Mouse (Mus musculus) c-Kit-positive CD71-negative TER-119-negative erythroid progenitor cells, embryonic 14.5 days (primary cell): Measurements from ENCODE around the gene Arhgef17.

ENCODE experiments used
- DNase-seq: peaks from one replicate; pipeline ENCODE4 v3.0.0-alpha.2; 2013; ENCODE audit warnings: low read depth

Gene Arhgef17

DNA sequence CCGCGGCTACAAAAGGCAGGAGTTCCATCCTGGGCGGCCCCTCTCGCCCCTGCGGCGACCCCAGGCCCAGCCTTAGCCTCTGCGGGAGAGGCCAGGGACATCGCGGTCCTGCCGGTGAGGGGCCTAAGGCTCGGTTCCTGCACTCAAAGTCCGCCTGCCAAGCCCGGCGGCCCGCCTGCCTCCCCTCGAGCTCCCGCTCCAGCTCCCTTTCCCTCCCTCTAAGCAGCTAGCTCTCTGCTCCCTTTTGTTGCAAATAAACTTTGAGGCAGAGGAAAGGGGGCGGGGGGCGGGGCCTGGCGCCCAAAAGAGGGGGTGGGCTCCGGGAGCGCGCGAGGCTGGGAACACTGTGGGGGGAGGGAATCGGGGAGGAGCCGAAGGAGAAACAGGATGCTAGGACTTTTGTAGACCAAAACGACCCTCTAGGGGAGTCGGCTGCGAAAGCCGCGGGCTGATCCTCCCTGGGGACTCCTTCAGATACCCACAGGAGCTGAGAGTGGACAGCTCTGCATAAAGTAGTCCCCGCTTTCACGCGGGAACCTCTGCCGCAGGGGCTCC, at the start of gene Arhgef17:
Arhgef17 (minus strand) TSS at position 182 of the 555 bp plus-strand sequence.
- DNase-seq = no peak

DNA sequence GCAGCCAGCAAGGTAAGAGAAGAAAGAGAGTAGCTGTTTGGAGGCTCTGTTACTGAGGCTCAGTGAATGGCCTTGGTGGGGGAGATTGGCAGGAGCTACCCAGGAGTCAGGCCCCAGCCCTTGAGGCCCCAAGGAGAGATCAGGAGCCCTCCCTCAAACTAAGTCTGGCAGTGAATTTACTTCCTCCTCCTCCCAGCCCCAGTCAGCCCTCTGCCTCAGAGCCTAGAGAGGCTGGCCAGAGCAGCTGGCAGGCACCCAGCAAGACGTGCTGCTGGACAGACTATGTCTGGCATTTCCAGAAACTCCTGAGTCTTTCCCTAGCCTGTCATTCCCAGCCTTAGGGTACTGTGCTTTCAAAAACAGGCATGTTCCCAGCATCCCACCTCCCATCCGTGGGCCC, 47.3 kb upstream of the Arhgef17 start:
- DNase-seq = no peak

DNA sequence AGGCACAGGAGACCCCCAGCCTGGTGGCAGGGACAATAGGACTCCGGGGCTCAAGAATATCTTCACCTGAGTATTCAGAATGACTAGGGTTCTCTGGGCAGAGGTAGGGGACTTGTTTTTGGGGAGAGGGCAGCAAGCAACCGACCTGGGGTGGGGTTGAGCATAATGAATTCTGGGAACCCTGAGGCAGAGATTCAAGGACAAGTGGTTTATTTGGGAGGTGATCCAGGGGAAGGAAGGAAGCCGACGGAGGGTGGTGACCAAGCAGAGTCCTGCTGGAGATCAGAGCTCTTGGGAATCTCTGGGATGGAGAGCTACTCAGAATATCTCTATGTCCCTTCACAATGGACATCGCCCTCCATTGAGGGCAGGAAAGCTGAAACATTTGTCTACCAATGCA, 46.3 kb upstream of the Arhgef17 start:
- no peak for DNase-seq

DNA sequence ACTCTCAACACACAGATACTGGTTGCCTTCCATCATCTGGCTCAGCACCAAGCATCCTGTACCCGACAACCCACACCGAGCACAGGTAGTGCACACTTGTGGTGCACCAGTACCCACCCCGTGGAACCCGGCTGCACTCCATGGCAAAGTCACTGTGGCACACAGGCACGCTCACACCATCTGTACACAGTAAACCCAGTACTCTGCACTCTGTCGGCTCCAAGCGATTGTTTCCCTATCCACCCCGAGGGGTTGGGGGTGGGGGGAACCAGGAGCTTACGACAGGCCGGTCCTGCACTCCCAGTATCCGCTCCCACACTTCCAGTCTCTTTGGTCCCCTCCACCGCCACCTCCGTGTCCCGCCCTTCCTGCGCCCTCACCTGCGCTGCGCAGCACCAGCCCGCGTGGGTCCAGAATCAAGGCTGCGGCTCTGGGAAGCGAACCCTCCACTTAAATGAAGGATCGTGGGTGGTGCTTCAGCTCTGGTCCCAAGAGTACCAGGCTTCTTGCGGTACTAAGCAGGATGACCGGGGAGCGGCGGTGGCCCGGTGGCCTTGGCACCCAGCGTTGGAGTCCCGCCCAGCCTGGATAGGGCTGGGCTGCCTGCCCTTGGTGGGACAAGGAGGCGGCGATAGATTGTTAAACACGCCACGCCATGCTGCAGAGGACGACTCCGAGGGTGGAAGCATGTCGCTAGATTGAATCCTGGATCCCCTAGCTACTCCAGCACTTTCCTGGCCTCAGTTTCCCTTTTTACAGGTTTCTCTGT, 42.4 kb upstream of the Arhgef17 start, which contains the start of gene P2ry6:
P2ry6 (minus strand) TSS at position 515 of the 769 bp plus-strand sequence.
- no peak for DNase-seq

DNA sequence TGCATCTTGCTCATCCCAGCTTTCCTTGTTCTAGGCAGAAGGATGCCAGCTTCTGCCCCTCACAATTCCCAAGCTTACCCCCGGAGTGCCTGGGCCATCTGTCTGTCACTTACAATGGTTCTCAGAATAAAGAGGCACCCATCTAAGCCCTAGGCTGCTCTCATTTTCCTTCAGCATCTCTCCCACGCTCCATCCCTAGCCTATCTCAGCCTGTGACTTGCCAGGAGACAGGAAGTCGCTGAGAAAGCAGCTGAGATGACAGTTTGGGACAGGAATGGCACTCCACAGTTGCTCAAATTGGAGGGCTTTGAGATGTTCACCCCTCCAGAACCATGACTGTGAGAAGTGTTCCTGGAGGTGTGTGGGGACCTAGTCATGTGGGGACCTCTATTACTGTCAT, 41.0 kb upstream of the Arhgef17 start:
- no peak for DNase-seq

DNA sequence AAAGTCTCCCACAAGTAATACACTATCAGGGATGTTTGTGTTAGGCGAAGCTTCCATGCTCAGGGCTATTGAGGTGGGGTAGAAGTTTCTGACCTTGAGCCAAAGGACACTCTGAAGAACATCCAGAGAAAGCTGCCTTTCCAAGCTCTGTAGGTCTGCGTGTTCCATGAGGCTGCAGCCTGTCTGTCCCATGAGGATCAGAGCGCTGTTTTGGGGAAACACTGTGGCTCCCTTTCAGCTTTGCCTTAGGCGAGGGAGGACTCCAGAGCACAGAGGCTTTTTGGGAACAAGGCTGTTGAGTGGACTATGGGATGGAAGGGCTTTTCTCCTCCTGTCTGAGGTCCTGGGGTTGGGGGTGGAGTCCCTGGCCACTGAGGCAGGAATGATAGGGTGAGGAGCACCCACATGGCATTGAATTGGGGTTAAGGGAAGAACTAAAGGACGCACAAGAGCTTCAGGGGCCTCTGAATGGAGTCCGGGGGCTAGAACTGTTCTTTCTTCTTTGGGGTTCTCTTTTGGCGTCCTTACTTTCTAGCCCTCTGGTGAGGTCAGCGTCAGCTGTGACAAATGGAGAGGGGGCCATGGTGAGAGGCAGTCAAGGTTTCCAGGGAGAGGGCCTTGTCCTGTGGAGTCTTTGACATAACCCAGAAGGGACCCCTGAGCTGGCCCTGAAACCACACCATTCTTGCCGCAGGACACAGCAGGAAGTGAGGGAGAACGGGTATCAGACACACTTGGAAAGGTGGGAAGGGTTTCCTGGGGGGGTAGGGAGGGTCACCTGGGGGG, 37.2 kb upstream of the Arhgef17 start:
- DNase-seq = no peak

DNA sequence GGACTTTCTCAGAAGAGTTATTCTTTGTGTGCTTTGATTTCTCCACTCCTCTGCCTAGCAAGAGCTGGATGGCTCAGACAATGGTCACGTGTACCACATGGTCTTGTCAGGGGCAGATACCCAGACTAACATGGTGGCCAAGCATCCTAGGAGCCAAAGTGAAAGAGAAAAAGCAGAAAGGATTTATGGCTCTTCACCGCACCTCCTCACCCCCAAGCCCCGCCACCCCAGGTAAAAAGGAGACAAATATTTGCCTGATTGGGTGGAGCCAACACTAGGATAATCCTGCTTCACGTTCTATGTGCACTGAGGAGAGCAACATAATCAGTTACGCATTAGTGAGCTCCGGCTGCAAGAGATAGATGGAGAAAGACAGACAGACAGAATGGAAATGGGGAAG, 36.5 kb upstream of the Arhgef17 start:
- DNase-seq = no peak

DNA sequence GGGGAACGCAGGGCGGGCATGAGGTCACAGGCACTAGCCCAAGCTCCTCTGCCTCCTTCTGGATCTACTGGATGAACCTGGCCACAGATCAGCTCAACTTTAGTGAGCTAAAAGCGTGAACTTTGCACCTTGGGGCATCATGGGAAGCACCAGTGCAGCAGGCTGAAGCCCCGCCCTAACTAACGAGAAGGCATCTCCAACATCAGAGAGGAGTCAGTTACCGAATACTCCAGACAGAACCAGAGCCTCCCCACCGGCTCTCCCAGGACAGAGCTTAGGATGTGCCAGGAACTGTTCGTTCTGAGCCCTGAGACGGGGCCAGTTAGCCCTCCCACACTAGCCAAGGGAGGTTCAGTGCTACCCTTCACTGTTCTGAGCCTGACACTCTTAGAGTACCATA, 35.9 kb upstream of the Arhgef17 start:
- DNase-seq = no peak

DNA sequence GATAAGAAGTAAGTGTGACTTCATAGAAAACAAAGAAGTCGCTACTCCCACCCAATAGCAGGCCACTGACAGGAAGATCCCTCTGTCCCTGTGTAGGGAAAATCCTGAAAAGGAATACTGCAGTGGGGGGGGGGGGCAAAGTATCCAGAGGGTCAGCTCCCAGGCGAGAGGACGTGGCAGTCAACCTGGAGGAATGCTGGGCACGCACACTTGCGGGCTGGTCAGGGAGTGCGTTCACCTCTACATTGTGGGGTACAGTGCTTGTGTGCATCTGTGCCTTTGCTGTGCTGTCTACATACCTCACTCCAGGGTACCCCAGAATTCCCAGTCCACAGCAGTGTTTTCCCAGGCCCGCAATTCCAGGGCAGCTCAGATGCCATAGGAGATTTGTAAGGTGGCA, 34.1 kb upstream of the Arhgef17 start:
- DNase-seq = no peak

DNA sequence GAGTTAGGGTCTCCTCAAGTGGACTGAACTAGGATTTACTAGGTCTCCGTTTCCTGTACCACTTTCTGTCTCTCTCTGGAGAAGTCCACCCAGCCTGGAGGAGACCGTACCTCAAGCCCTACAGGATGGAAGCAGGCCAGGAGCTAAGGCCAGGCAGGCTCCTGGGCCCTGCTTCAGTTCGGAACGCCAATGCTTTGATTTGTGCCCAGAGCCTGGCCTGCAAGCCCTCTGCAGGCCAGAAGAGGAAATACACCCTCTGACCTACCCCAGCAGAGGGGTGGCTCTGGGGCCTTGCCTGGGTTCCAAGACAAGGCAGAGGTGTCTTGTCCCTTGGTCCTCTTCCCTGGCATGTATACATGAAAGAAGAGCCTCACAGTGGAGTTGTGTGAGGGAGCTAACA, 33.2 kb upstream of the Arhgef17 start:
- DNase-seq = no peak

DNA sequence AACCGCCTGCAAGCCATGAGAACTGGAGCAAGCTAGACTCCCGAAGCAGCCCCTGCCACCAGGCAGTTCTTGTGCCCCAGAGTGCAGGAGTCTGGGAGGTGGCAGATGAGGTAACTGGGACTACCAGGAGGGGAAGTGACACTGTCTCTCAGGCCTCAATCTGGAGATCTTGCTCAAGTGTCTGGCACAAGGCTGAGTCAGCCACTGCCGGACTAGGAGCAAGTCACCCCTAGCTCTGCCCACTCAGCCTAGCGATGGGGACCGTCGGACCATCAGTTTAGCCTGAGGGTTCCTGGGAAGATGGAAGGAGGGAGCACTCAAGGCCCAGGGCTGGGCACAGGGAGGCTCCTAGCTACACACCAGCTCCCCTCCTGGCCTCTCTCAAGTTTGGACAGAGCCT, 32.3 kb upstream of the Arhgef17 start:
- DNase-seq = no peak

DNA sequence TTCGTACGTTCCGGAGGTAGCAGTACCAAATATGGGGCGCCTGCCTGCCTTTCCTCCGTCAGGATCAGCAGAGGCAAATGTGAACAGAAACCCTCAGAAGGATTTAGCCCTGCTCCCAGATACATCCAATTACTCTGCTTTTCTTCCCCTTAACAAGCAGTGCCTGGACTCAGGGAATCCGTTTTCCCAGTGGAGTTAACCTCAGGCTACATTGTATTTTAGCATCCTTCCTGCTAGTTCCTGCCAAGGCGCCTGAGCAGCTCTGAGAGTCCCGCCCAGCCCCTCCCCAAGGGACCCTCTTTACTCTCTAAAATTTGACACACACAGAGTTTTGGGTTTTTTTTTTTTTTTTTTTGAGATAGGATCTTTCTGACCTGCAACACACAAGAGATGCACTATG, 31.5 kb upstream of the Arhgef17 start:
- no peak for DNase-seq

DNA sequence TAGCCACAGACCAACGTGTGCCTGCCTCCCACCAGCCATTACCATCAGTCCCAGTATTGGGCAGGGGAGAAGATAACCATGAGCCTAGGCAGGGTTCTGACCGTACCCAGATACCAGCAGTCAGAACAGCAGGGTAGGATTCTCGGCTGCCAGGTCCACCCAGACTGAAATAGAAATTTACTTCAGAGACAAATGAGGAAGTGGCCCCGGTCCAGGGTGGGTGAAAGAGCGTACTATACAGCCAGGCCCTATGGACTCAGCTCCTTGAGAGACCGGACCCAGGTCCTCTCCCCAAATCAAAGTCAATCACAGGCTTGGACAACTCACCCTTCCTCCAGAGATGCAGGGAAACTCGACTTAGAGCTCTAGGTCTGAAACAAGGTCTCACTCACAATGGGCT, 29.2 kb upstream of the Arhgef17 start:
- DNase-seq = no peak

DNA sequence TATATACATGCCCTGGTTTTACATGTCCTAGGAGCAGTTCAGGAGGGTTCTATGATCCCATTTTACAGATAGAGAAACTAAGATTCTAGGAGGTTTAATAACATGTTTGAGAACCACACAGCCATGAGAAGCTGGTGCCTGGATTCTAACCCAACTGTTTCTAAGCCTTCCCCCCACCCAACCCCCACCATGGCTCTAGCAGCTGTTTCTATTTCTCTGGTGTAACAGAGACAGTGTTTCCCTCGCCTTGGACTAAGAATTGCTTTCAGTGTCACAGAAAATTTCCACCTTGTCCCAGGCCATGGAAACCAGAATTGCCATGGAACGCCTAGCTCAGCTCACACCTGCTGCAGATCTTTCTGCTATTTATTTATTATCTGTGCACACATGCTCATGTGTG, 28.6 kb upstream of the Arhgef17 start:
- no peak for DNase-seq

DNA sequence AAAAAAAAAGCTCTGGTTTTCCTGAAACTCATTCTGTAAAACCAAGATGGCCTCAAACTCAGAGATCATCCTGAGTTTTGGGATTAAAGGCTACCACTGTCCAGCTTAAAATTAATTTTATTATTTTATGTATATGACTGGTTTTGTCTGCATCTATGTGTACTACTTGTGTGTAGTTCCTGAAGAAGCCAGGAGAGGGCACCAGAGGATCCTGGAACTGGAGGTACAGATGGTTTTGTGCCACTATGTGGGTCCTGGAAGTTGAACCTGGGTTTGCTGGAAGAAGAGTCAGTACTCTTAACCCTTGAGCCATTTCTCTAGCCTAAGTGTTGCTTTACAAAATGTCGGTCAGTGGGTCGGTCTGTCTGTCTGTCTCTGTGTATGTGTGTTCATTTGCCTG, 26.5 kb upstream of the Arhgef17 start:
- DNase-seq = peak; percentile 47

DNA sequence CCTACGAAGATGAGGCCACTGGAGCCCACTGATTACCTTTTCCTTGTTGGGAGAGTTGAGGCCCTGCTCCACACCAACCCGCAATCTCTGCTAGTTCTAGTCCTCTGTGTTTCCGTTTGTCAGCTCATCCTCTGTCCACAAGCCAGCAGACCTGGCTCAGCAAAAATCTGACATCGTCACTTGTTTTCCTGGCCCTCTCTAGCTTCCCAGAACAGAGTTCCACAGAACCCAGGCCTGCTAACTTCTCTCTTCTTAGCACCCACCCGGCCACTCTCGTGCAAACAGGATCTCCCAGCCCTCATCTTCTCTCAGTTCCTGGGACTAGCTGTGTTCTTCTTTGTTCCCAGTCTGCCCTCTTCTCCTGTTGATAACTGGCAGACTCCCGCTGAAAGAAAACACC, 20.8 kb upstream of the Arhgef17 start:
- no peak for DNase-seq

DNA sequence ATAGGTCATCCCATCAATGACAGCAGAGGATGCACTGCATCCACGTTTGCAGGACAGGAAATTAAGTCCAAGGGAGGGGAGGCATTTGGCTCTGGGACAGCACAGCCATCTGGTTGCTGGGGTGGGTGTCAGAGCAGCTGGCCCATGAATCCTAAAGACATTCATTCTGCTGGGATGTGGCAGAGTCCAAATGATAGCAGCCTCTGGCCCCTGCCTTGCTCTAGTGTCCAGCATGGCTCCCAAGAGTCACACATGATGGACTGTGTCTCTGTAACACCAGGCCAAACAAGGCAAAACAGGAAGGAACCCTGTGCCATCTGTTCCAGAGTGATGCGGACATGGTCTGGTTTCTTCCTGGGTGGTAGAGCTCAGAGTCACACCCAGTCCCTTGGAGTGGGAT, 20.0 kb upstream of the Arhgef17 start:
- no peak for DNase-seq

DNA sequence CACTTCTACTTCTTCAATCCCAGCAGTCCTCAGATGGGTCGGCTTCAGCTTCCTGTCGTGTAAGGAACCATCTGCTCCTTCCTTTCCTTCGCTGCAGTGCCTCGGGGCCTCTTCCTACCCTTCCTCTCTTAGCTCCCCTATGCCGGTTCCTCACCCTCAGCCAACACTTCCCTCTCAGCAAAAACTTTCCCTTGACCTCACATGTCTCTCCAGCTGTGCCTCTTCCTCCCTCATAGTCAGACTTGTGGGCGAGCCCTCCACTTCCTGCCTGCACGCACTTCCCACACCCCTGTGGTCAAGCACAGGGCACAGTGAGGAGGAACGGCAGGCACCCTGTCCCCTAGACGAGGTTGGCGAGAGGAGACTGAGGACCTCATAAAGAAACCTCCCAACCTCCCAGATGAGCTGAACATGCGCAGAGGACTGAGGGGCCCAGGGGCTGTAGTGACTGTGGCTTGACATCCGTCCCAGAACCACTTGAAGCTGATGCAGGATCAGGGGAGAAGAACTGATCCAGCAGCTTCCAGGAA, 18.6 kb upstream of the Arhgef17 start:
- peak; percentile 52 for DNase-seq

DNA sequence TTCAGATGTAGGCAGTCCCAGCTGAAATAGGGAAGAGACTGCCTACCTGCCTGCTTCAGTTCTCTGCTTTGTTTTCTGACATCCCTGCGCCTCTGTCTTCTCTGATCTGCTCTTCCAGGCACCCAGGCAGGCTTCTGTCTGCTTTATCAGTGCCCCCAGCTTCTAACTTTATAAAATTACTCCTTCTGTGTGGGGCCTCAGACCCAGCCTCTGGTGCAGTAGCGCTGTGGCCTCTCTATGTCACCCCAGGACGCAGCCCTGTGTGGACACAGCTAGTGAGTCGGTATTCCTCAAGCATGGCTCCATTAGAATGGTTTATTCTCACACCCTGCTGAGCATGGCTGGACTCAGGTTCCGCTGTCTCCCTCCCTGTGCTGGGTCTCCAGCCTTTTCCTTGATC, 18.1 kb upstream of the Arhgef17 start:
- DNase-seq = no peak

DNA sequence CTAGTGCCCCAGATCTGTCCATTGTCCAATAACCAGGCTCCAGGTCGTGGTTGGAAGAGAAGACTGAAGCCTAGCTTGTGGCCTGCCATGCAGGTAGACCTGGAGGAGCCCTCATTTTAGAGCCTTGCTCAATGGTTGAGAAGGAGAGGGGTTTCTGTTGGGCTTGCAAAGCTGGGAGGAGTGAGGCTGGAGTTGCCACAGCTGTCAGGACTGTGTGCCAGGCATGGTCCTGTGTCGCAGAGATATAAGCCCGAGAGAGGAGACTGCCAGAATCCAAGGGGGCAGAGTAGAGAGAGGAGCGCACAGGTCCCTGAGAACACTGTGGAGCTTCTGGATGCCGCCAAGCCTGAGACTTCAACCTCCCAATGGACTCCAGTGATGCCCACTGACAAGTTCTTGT, 12.8 kb upstream of the Arhgef17 start:
- no peak for DNase-seq

DNA sequence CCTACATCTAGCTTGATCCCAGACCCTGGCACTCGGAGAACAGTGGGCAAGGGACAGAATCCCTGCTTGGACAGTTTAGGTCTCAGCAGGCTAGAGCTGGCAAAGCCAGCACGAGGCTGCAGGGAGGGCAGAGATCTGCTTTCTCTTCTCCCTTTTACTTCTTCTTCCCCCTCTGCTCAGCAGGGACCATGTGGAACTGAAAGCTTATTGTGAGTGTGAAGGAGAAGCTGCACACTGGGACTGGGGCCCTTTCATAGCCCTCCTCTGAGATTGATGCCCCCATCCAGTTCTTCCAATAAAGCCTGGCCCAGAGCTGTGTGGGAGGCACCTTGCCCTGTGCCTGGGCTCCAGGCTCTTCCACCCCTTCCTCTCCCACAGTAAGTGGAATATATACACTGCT, 12.4 kb upstream of the Arhgef17 start:
- DNase-seq = no peak

DNA sequence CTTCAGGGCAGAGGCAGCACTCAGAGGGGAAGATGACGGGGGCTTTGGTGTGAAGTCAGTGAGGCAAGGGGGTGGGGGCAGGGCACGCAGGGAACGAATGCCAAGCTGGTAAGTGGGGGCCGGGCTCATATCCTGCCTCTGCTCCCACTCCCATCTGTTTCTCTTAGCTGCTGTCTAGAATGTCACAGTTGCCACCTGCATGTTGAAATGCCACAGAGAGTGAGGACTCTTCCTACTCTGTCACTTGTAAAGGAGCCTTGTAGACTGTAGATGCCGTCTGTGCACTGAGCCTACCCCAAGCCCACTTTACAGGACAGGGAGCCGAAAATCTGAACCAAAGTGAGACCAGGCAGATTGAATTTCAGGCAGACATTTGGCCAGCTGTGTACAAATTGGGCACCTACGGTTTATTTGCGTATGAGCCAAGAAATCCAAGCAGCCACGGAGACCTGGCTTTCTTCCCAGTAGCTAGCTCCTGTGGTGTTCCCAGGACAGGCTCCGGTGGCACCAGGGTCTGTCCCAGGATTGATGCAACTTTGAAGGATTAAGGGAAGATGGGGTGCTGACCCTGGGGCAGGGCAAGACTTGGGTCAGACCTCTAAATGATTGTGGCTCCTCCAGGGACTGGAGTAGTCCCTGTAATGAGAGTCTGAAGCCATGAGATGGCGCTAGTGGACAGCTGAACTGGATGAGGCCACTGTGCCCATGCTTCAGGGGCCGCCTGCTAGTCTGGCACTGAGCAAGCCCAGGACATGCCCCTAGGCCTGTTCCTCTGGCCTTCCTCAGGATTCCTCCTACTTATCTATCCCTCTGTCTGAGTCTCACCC, 11.1 kb upstream of the Arhgef17 start:
- peak; percentile 69 for DNase-seq
